Mouse (Mus musculus) splenic B cell, adult 2 months (primary cell): ENCODE measurements around the gene Cdk18.

Source experiments
- DNase-seq: peaks from one replicate; pipeline ENCODE4 v3.0.0-alpha.2; 2011; ENCODE audit warnings: low read depth, low spot score
- H3K27me3 ChIP-seq: 2 replicates; pipeline ENCODE4 v1.6.1; 2012; ENCODE audit warnings: mild to moderate bottlenecking, low read length, moderate library complexity, mixed read lengths; ENCODE audit not compliant: control insufficient read depth, poor library complexity, insufficient read depth, severe bottlenecking
- H3K36me3 ChIP-seq: 2 replicates; pipeline ENCODE4 v1.6.1; 2012; ENCODE audit warnings: mild to moderate bottlenecking, low read length, moderate library complexity, mixed read lengths; ENCODE audit not compliant: control insufficient read depth, poor library complexity, insufficient read depth, severe bottlenecking

The Cdk18 gene

GRCm38 (mm10) chr1:132157016-132157781, 17.7 kb upstream of the Cdk18 start:
- peak; percentile 80 for DNase-seq
- H3K36me3 ChIP-seq = no peaks in the 10 kb centered on the region
- H3K27me3 ChIP-seq = no peaks in the 10 kb centered on the region

- Histone ChIP-seq H3K27me3 (no peaks in the 10 kb centered on the region), H3K36me3 (no peaks in the 10 kb centered on the region)
- peak; percentile 86 for DNase-seq
These were observed 16.3 kb upstream of the Cdk18 start for GRCm38 (mm10) chr1:132155737-132156136.

- Histone ChIP-seq H3K27me3 (no peaks in the 10 kb centered on the region), H3K36me3 (no peaks in the 10 kb centered on the region)
- DNase-seq = no peak
These were observed 14.2 kb upstream of the Cdk18 start for GRCm38 (mm10) chr1:132153691-132154090.

GRCm38 (mm10) chr1:132153086-132153690, 13.7 kb upstream of the Cdk18 start:
- no peaks in the 10 kb centered on the region for H3K36me3 ChIP-seq
- DNase-seq = no peak
- no peaks in the 10 kb centered on the region for H3K27me3 ChIP-seq

GRCm38 (mm10) chr1:132151908-132152307, 12.4 kb upstream of the Cdk18 start:
- H3K27me3 ChIP-seq = no peaks in the 10 kb centered on the region
- no peak for DNase-seq
- H3K36me3 ChIP-seq = no peaks in the 10 kb centered on the region

GRCm38 (mm10) chr1:132150817-132151601, 11.5 kb upstream of the Cdk18 start:
- no peak for DNase-seq
- Histone ChIP-seq H3K27me3 (no peaks in the 10 kb centered on the region), H3K36me3 (no peaks in the 10 kb centered on the region)

DNA sequence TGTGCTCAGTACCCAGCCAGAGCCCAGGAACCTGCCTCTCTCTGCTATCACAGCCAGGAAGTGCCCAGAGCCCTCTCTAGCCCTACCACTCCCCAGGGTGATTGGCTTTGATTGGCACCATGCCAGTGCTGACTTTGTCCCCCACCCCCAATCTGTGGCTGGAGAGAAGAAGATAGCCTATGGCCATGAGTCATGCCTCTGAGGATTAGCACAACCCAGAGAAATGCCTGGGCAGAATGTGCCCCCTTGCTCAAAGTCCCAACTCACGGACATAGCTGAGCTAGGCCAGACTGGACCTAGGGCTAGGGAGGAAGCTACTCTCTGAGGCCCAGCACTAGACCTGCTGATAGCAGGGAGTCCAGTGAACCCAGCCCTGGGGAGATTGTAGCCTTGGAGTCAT, 10.7 kb upstream of the Cdk18 start:
- DNase-seq = no peak
- Histone ChIP-seq H3K27me3 (no peaks in the 10 kb centered on the region), H3K36me3 (no peaks in the 10 kb centered on the region)

DNA sequence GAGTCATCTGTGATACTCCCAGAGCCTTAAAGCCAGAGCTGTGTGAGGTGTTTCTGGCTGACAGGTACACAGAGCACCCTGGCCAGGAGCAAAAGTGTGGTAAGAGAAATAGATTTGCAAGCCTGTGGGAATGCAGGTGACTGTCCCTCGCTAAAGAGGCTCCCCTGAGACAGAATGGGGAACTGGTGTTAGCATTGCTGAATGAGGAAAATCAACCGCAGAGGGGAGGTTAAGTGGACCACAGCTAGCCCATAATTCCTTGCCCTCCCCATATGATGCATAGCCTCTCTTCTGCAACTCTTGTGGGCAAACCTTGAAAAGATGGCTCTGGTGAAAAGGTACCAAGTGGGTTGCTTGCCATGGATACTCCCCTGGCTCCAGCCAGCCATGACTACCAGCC, 9.9 kb upstream of the Cdk18 start:
- Histone ChIP-seq H3K36me3 (no peaks in the 10 kb centered on the region), H3K27me3 (no peaks in the 10 kb centered on the region)
- DNase-seq = no peak

GRCm38 (mm10) chr1:132145973-132146685, 6.6 kb upstream of the Cdk18 start:
- Histone ChIP-seq H3K36me3 (no peaks in the 10 kb centered on the region), H3K27me3 (no peaks in the 10 kb centered on the region)
- DNase-seq = no peak

GRCm38 (mm10) chr1:132144837-132145236, 5.4 kb upstream of the Cdk18 start:
- no peaks in the 10 kb centered on the region for H3K27me3 ChIP-seq
- no peak for DNase-seq
- no peaks in the 10 kb centered on the region for H3K36me3 ChIP-seq

DNA sequence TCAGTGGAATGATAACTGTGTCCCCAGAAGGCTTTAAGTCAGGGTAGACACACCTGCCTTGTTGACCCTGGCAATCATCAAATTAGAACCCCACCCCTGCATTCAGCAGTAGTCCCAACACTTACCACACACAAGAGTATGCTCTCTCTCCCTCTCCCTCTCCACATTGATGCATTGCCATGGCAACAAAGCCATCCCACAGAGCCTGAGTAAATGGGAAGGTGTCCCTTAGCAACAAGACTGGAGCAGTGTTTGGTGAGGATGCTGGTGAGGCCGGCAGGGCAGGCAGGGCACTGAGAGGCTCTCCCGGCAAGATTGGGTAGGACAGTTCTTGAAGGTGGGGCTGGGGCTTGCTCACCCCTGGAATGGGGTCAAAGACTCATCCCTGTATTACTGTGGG, 4.7 kb upstream of the Cdk18 start:
- no peak for DNase-seq
- peaks cover 2% of the 10 kb centered on the region; the same call in 1 of the 2 replicates for H3K27me3 ChIP-seq
- H3K36me3 ChIP-seq = no peaks in the 10 kb centered on the region

GRCm38 (mm10) chr1:132143730-132144129, 4.2 kb upstream of the Cdk18 start:
- H3K36me3 ChIP-seq = no peaks in the 10 kb centered on the region
- no peak for DNase-seq
- peaks cover 2% of the 10 kb centered on the region; the same call in 1 of the 2 replicates for H3K27me3 ChIP-seq

- Histone ChIP-seq H3K27me3 (peaks cover 2% of the 10 kb centered on the region; the same call in 1 of the 2 replicates), H3K36me3 (no peaks in the 10 kb centered on the region)
- DNase-seq = peak; percentile 39
These were observed 3.6 kb upstream of the Cdk18 start for GRCm38 (mm10) chr1:132143079-132143478.

DNA sequence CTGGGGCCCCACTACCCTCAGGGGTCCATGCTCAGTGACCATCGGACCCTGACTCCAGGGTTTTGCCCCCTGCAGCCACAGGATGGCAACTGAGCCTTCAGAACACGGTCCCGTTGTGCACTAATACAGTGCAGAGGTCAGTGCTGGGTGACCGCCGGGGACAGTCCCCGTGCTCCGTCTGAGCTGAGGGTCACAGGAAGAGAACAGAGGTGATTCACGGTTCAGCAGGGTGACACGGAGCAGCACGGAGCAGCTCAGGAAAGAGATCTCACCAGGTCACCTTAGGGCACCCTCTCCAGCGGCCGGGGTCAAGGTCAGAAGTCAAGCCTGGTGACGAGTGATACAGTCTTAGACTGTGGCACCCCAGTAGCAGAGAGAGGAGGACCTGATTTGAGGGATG, 2.3 kb upstream of the Cdk18 start:
- no peaks in the 10 kb centered on the region for H3K36me3 ChIP-seq
- DNase-seq = no peak
- H3K27me3 ChIP-seq = peaks cover 2% of the 10 kb centered on the region; the same call in 1 of the 2 replicates
